Mouse (Mus musculus) liver, embryonic 14.5 days (tissue): ENCODE measurements at regions not wholly inside any gene's neighbourhood (a gene's known extent, or its start where the extent isn't known, plus 50 kb on each side); places are given as distances from the start of the nearest gene placed in this dataset.

Source experiments
- CTCF ChIP-seq: IDR thresholded peaks from 2 replicates; pipeline ENCODE4 v1.5.1; 2016; ENCODE audit warnings: antibody characterized with exemption, low read depth, control low read depth
- EP300 ChIP-seq: IDR thresholded peaks from 2 replicates; pipeline ENCODE4 v1.6.1; 2016; ENCODE audit warnings: antibody characterized with exemption, low read depth

DNA sequence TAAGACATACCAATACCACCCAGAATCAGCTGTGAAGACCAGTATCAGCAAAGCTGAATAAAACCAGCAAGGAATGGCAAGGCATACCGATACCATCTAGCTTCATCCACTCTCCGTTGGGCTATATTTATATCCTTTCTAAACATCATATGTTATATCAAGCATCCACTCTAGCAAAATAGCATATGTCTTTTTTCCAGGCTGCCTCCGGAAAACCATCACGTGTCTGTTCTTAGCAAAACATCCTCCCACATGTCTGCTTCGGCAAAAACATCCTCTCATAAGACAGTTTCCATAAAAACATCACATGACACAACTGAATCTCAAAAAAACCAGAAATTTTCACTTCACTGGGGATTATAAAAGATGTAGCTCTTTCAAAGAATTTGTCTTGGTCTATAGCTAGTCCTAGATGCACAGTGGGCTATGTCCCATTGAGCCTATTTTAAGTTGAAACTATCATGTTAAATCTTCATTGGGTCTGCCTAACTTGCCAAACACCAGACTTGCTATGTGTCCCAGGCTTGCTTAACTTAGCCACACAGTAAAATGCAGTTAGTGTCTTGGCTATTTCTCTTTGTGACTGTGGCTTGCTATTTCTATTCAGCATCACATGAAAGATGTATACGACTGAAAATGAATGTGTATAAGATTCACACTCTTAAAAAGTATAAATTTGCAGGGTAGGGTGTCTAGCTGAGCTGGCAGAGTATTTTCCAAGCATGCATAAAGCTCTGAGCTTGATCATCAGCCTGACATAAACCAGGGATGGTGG is 278.2 kb downstream of the Kcnrg start:
- TF ChIP-seq CTCF (no peak), EP300 (no peak)
